Mouse (Mus musculus): Measurements from ENCODE around the gene Ctbp1. TPM values are rescaled to one million over a fixed set of nuclear protein-coding genes. Genes with fewer than 3 reads are reported as not detected.

Ctbp1 gene
- polyA plus RNA-seq (2014; fragmentation: Nextera tagmentation; extraction: Ambion mirVana) = 513 and 549 TPM in 2 replicates

DNA sequence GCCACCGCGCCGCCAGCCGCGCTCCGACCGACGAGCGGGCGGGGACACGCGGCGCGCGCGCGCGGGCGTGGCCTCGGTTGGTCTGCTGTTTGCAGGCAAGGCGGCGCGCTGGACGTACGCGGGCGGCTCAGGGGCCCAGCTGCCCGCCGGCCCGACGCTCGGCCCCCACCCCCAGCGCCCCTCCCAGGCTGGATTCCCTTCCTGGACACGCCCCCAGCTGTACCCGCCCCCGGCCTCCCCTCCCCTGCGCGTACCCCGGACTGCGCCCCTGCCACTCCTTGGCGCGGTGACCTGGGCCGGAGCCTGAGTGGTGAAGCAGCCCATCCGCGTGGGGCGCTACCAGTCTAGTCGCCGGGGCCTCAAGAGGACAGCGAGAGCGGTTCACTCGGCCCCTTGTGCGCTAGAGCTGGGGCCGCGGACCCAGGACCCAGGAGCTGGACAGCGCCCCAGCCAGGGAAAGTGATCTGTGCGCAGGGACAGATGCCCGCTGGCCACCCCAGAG is at the start of gene Ctbp1:
Ctbp1 (minus strand) TSS at position 42 of the 502 bp plus-strand sequence.
- peak; percentile 89 for ATAC-seq (ENCODE audit: low read depth)
- H3K36me3 ChIP-seq (ENCODE audit: control insufficient read depth, insufficient read depth, low read length) = no peaks in the 10 kb centered on the region
- H3K4me3 ChIP-seq (ENCODE audit: low read depth, low read length) = peak within 1 kb of the TSS; percentile 92
- H3K27ac ChIP-seq (ENCODE audit: low read depth, low read length) = peak within 1 kb of the TSS; percentile 99
- H3K4me2 ChIP-seq (ENCODE audit: low read depth, low read length) = peak within 1 kb of the TSS; percentile 96
- H3K4me1 ChIP-seq (ENCODE audit: control insufficient read depth, insufficient read depth, low read length) = peaks cover 28% of the 10 kb centered on the region
- peak within 1 kb of the TSS; percentile 97 for H3K9ac ChIP-seq (replicated peaks; ENCODE audit: low read depth, low read length)
- no peaks in the 10 kb centered on the region for H3K27me3 ChIP-seq (ENCODE audit: control insufficient read depth, insufficient read depth, low read length)
- under 1% methylated on average over 50 of the region's 57 CpGs for WGBS
- no peaks in the 10 kb centered on the region for H3K9me3 ChIP-seq (ENCODE audit: control insufficient read depth, low read length)

DNA sequence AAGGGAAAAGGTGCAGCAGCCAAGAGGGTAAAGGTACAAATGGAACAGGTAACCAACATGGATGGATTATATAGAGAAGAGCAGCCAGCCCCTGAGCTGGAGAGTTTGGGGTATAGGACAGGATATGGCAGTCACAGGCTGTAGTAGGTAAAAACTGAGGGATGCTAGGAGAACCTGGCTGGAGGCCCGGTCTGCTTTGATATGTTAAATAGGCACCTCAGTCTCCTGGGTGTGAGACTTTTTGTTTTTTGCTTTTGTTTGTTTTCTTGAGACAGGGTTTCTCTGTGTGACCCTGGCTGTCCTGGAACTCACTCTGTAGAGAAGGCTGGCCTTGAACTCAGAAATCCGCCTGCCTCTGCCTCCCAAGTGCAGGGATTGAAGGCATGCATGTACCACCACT is 49.7 kb upstream of the Ctbp1 start:
- ATAC-seq (ENCODE audit: low read depth) = no peak

DNA sequence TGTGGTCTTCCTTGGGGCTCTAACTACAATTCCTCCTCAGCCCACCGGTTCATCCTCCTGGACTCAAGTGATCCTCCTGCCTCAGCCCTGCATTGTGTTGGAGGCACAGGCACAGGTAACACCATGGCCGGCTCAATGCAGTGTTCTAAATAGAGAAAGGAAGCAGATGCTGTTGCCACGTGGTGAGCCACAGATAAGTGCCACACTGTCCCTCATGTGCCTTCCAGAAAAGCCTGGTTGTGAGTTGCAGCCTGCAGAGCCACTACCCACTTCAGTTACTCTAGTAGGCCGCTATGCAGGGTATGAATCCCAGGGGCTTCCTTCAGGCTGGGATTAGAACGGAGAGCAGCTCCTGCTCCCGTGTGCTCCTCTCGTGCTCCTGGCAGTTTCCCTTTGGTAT is 37.4 kb upstream of the Ctbp1 start:
- H3K9ac ChIP-seq (replicated peaks; ENCODE audit: low read depth, low read length) = no peak overlapping the region
- no peak overlapping the region for H3K4me2 ChIP-seq (ENCODE audit: low read depth, low read length)
- 85% methylated on average over 7 of the region's 7 CpGs for WGBS
- H3K36me3 ChIP-seq (ENCODE audit: control insufficient read depth, insufficient read depth, low read length) = no peaks in the 10 kb centered on the region
- no peaks in the 10 kb centered on the region for H3K27me3 ChIP-seq (ENCODE audit: control insufficient read depth, insufficient read depth, low read length)
- no peak for ATAC-seq (ENCODE audit: low read depth)
- no peaks in the 10 kb centered on the region for H3K9me3 ChIP-seq (ENCODE audit: control insufficient read depth, low read length)
- no peak overlapping the region for H3K27ac ChIP-seq (ENCODE audit: low read depth, low read length)
- no peak overlapping the region for H3K4me3 ChIP-seq (ENCODE audit: low read depth, low read length)
- no peaks in the 10 kb centered on the region for H3K4me1 ChIP-seq (ENCODE audit: control insufficient read depth, insufficient read depth, low read length)

More for the DNA sequence above, 49.7 kb upstream of the Ctbp1 start:
- no peaks in the 10 kb centered on the region for H3K36me3 ChIP-seq (ENCODE audit: control insufficient read depth, insufficient read depth, low read length)
- H3K4me1 ChIP-seq (ENCODE audit: control insufficient read depth, insufficient read depth, low read length) = no peaks in the 10 kb centered on the region
- H3K4me2 ChIP-seq (ENCODE audit: low read depth, low read length) = no peak overlapping the region
- 48% methylated on average over 2 of the region's 2 CpGs for WGBS
- no peak overlapping the region for H3K27ac ChIP-seq (ENCODE audit: low read depth, low read length)
- no peak overlapping the region for H3K4me3 ChIP-seq (ENCODE audit: low read depth, low read length)
- H3K9ac ChIP-seq (replicated peaks; ENCODE audit: low read depth, low read length) = no peak overlapping the region
- no peaks in the 10 kb centered on the region for H3K27me3 ChIP-seq (ENCODE audit: control insufficient read depth, insufficient read depth, low read length)
- H3K9me3 ChIP-seq (ENCODE audit: control insufficient read depth, low read length) = no peaks in the 10 kb centered on the region; the same call in 1 of the 2 replicates

DNA sequence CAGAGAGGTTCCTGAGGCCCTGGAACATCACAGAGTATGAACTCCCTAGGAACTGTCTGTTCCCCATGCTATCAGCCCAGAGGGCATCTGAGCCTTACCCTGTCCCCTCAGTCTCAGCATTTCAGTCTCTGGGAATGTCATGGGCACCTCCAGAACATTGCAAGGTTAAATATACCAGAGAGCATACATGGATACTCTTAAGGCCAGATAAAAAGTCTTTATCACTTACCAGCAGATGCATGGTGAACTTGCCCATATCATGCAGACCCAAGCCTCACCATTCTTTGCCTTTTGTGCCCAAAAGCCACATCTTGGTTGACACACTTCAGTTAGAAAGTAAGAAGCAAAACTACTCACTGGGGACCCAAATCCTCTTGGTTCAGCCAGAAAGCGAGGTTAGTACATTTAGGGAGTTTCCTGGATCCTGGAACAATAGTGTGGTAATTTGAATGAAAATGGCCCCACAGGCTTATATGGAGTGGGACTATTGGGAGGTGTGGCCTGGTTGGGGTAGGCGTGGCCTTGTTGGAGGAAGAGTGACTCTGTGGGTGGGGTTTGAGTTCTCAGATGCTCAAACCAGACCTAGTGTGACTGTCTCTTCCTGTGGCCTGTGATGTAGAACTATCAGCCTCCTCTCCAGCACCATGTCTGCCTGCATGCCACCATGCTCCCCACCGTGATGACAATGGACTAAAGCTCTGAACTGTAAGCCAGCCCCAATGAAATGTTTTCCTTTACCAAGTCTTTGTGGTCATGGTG is 36.1 kb upstream of the Ctbp1 start:
- ATAC-seq (ENCODE audit: low read depth) = no peak
- no peak overlapping the region for H3K4me3 ChIP-seq (ENCODE audit: low read depth, low read length)
- WGBS = 53% methylated on average over 3 of the region's 3 CpGs
- no peaks in the 10 kb centered on the region for H3K4me1 ChIP-seq (ENCODE audit: control insufficient read depth, insufficient read depth, low read length)
- no peak overlapping the region for H3K4me2 ChIP-seq (ENCODE audit: low read depth, low read length)
- no peak overlapping the region for H3K27ac ChIP-seq (ENCODE audit: low read depth, low read length)
- H3K9me3 ChIP-seq (ENCODE audit: control insufficient read depth, low read length) = no peaks in the 10 kb centered on the region
- no peak overlapping the region for H3K9ac ChIP-seq (replicated peaks; ENCODE audit: low read depth, low read length)
- no peaks in the 10 kb centered on the region for H3K27me3 ChIP-seq (ENCODE audit: control insufficient read depth, insufficient read depth, low read length)
- no peaks in the 10 kb centered on the region for H3K36me3 ChIP-seq (ENCODE audit: control insufficient read depth, insufficient read depth, low read length)

DNA sequence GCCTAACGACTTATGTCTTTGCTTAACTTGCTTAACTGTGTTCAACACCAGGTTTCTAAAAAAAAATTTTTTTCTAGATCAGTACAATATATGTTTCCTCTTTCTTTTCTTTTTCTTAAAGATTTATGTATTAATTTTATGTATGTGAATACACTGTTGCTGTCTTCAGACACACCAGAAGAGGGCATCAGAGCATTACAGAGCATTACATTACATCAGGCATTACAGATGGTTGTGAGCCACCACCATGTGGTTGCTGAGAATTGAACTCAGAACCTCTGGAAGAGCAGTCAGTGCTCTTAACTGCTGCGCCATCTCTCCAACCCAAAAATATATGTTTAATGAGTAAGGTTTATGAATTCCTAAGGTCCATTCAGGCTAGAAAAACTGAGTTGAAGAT is 27.0 kb upstream of the Ctbp1 start:
- Histone ChIP-seq H3K27ac (ENCODE audit: low read depth, low read length) (no peak overlapping the region), H3K9ac (replicated peaks; ENCODE audit: low read depth, low read length) (no peak overlapping the region), H3K27me3 (ENCODE audit: control insufficient read depth, insufficient read depth, low read length) (no peaks in the 10 kb centered on the region), H3K36me3 (ENCODE audit: control insufficient read depth, insufficient read depth, low read length) (no peaks in the 10 kb centered on the region), H3K4me1 (ENCODE audit: control insufficient read depth, insufficient read depth, low read length) (no peaks in the 10 kb centered on the region), H3K4me3 (ENCODE audit: low read depth, low read length) (no peak overlapping the region), H3K9me3 (ENCODE audit: control insufficient read depth, low read length) (no peaks in the 10 kb centered on the region), H3K4me2 (ENCODE audit: low read depth, low read length) (no peak overlapping the region)
- no peak for ATAC-seq (ENCODE audit: low read depth)
- WGBS = 79% methylated on average over 2 of the region's 2 CpGs

DNA sequence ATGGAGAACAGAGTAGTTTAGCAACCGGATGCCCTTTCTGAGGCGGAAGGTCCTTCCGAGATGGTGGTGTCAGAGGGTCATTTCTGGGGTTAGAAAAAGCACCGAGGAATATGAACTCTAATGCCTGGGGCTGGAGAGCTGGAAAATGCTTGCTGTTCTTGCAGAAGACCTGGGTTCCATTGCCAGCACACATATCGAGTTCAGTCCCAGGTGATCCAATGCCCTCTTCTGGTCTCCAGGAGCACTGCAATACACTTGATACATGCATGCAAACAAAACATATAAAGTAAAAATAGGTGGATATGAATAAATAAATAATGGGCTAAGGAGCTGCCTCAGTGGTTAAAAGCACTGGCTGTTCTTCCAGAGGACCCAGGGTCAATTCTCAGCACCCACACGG is 22.4 kb upstream of the Ctbp1 start:
- Histone ChIP-seq H3K4me2 (ENCODE audit: low read depth, low read length) (no peak overlapping the region), H3K36me3 (ENCODE audit: control insufficient read depth, insufficient read depth, low read length) (no peaks in the 10 kb centered on the region), H3K4me3 (ENCODE audit: low read depth, low read length) (no peak overlapping the region), H3K27me3 (ENCODE audit: control insufficient read depth, insufficient read depth, low read length) (no peaks in the 10 kb centered on the region), H3K9me3 (ENCODE audit: control insufficient read depth, low read length) (no peaks in the 10 kb centered on the region), H3K9ac (replicated peaks; ENCODE audit: low read depth, low read length) (no peak overlapping the region), H3K27ac (ENCODE audit: low read depth, low read length) (no peak overlapping the region), H3K4me1 (ENCODE audit: control insufficient read depth, insufficient read depth, low read length) (no peaks in the 10 kb centered on the region)
- 72% methylated on average over 6 of the region's 6 CpGs for WGBS
- ATAC-seq (ENCODE audit: low read depth) = no peak

DNA sequence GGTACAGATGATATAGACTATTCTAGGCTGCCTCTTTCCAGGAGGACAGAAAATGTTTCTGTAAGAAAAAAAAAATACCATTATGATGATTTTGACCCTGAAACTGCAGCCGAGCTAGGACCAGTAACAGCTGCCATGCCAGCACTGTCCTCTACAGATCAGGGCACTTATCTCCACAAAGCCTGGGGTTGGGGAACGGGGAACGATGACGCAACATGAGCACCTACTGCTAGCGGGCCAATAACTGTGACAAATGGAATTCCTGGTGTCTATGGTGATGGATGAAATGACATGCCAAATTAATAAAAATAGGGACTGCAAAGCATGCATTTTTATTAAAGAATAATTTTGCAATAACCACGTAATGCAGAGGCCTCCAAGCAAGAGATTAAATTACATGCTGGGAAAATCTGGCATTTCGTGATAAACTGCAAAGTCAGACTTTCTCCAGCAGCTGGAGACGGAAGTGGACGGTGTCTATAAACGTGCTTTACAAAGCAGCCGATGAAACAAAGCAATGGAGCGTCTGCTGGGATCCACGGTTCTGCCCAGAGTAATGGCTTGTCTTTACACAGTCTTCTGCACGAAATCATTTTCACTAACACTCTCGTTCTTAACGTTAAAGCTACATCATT is 19.1 kb upstream of the Ctbp1 start:
- 20% methylated on average over 16 of the region's 16 CpGs for WGBS
- H3K4me2 ChIP-seq (ENCODE audit: low read depth, low read length) = no peak overlapping the region

DNA sequence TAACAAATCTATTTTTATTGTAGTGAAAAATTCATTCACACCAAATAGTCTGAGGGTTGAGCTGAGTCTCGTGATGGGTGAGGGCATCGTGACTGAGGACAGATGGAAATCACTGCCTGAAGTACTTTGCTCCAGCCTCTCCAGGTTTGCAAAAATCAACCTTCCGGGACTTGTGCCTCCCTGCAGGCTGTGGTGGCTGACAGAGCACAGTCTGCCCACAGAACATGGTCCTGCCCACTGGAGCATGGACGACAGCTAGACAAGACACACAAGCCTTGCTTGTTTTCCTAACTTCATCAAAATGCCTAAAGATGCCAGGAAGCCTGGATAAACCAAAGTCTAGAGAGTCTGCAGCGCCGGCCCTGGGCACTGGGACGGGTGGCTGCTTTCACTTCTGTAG is 9.2 kb upstream of the Ctbp1 start:
- Histone ChIP-seq H3K27me3 (ENCODE audit: control insufficient read depth, insufficient read depth, low read length) (no peaks in the 10 kb centered on the region), H3K9ac (replicated peaks; ENCODE audit: low read depth, low read length) (no peak overlapping the region), H3K36me3 (ENCODE audit: control insufficient read depth, insufficient read depth, low read length) (no peaks in the 10 kb centered on the region), H3K4me3 (ENCODE audit: low read depth, low read length) (no peak overlapping the region), H3K27ac (ENCODE audit: low read depth, low read length) (0 out of 2 replicates have a peak overlapping the region, but pooled peaks have one; percentile 16), H3K4me1 (ENCODE audit: control insufficient read depth, insufficient read depth, low read length) (0 out of 2 replicates have a peak, but pooled peaks cover 4% of the 10 kb centered on the region), H3K4me2 (ENCODE audit: low read depth, low read length) (no peak overlapping the region), H3K9me3 (ENCODE audit: control insufficient read depth, low read length) (no peaks in the 10 kb centered on the region)
- ATAC-seq (ENCODE audit: low read depth) = no peak
- WGBS = 70% methylated on average over 7 of the region's 7 CpGs

More for the DNA sequence above, 19.1 kb upstream of the Ctbp1 start:
- H3K4me1 ChIP-seq (ENCODE audit: control insufficient read depth, insufficient read depth, low read length) = no peaks in the 10 kb centered on the region
- ATAC-seq (ENCODE audit: low read depth) = peak; percentile 68
- no peaks in the 10 kb centered on the region for H3K27me3 ChIP-seq (ENCODE audit: control insufficient read depth, insufficient read depth, low read length)
- H3K27ac ChIP-seq (ENCODE audit: low read depth, low read length) = peak overlapping the region; percentile 57; the same call in 1 of the 2 replicates
- no peaks in the 10 kb centered on the region for H3K36me3 ChIP-seq (ENCODE audit: control insufficient read depth, insufficient read depth, low read length)
- no peak overlapping the region for H3K9ac ChIP-seq (replicated peaks; ENCODE audit: low read depth, low read length)
- H3K4me3 ChIP-seq (ENCODE audit: low read depth, low read length) = no peak overlapping the region
- no peaks in the 10 kb centered on the region for H3K9me3 ChIP-seq (ENCODE audit: control insufficient read depth, low read length)

DNA sequence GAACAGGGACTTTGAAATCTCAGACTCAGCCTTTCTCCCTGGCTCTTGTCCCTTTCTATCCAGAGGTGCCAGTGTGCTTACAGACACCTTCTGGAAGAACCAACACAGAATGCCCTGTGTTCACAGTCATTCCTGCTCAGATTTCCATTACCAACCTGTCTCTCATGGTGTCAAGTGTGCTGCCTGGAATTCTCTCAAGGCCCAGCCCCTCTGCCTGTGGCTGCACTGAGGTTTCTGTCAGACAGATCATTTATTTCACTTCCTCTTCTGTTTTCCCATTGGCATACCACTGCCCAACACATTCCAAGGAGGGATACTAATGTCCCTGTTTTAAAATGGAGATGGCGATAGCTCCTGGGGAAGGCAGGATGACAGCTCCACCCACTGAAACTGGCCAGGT is 6.6 kb upstream of the Ctbp1 start:
- no peak for ATAC-seq (ENCODE audit: low read depth)
- no peak overlapping the region for H3K27ac ChIP-seq (ENCODE audit: low read depth, low read length)
- 89% methylated on average over 1 of the region's 1 CpGs for WGBS

More for the DNA sequence above, 6.6 kb upstream of the Ctbp1 start:
- Histone ChIP-seq H3K9ac (replicated peaks; ENCODE audit: low read depth, low read length) (no peak overlapping the region), H3K27me3 (ENCODE audit: control insufficient read depth, insufficient read depth, low read length) (no peaks in the 10 kb centered on the region), H3K4me1 (ENCODE audit: control insufficient read depth, insufficient read depth, low read length) (0 out of 2 replicates have a peak, but pooled peaks cover 4% of the 10 kb centered on the region), H3K9me3 (ENCODE audit: control insufficient read depth, low read length) (no peaks in the 10 kb centered on the region), H3K4me3 (ENCODE audit: low read depth, low read length) (no peak overlapping the region), H3K4me2 (ENCODE audit: low read depth, low read length) (no peak overlapping the region), H3K36me3 (ENCODE audit: control insufficient read depth, insufficient read depth, low read length) (no peaks in the 10 kb centered on the region)
